Mouse (Mus musculus) erythroblast, adult 5-6 weeks (primary cell): ENCODE results near the gene Rpl10a. TPM values are rescaled to one million over a fixed set of nuclear protein-coding genes. Genes with fewer than 3 reads are reported as not detected.
"Not testable (repeated sequence)": the region's sequence is repeated elsewhere in the genome, so short reads cannot be mapped to it uniquely, and the experiment has no call there.

ENCODE experiments used
- ATAC-seq: replicated peaks from 2 replicates; pipeline ENCODE4 v1.8.0; 2016; ENCODE audit warnings: moderate number of reproducible peaks, mild to moderate bottlenecking, moderate TSS enrichment, inconsistent platforms; ENCODE audit not compliant: poor library complexity, low FRiP score, severe bottlenecking
- total RNA-seq, 2 experiments: library from RNA; stranded (forward) in 1 of 2; stranded (reverse) in 1 of 2; fragments of 150-400 nt in 1 of 2; fragments of 200-764, 138-1000 nt in 1 of 2; gene quantifications; 2 replicates each; pipeline versions ENCODE4 v1.2.3 to v1.2.4; 2015 to 2017; ENCODE audit warnings: low replicate concordance in 2 of 2

Rpl10a gene
- total RNA-seq, 2 experiments from 2014 or later, result 92.4 to 515 TPM

- no peak for ATAC-seq
Measured at GRCm38 (mm10) chr17:28350466-28351352, 22.4 kb downstream of the Rpl10a start, which contains the start of gene Tead3. Gene Tead3 (minus strand): TSS chr17:28350817.

DNA sequence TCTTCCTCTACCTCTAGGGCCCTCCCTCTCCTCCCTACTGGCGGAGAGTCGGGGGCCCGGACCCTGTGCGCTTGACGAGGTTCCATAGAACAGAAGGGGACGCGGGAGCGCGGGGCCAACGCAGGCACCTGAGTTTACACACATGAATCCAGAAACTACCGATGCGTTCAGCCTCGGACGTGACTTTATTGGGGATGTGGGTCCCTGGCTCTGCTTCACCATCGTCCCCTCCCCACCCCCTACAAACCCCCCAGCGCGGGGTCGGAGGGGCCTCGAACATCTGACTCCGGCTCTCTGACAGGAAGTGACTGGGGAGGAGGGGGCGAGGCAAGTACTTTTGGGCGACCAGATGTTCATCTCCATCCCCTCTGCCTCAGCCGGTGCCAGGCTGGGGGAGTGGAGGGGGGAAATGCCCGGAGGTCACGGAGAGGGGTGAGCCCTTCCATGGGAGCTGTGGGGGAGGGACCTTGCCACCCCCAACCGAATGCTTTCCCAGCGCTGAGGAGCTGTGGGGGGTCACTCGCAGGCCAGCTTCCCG lies 23.2 kb downstream of the Rpl10a start:
- no peak for ATAC-seq

- no peak for ATAC-seq
Measured at GRCm38 (mm10) chr17:28352018-28352417, 23.7 kb downstream of the Rpl10a start.

DNA sequence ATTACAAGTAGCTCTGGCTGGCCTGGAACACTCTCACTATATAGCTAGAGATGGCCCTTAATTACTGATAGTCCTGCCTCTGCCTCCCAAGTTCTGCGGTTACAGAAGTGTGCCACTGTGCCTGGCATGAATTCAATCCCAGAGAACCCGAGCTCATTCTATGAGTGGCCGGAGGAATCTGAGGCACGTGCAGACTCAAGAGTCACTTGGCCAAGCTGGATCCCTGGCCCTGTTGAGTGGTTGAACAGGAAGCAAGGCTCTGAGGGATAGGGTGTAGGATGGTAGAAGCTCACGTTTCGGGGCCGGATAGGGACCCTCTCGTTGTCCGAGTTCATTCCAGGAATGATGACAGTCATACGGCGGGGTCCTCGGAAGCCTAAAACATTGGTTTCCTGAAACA lies 27.6 kb downstream of the Rpl10a start:
- ATAC-seq, result no peak

DNA sequence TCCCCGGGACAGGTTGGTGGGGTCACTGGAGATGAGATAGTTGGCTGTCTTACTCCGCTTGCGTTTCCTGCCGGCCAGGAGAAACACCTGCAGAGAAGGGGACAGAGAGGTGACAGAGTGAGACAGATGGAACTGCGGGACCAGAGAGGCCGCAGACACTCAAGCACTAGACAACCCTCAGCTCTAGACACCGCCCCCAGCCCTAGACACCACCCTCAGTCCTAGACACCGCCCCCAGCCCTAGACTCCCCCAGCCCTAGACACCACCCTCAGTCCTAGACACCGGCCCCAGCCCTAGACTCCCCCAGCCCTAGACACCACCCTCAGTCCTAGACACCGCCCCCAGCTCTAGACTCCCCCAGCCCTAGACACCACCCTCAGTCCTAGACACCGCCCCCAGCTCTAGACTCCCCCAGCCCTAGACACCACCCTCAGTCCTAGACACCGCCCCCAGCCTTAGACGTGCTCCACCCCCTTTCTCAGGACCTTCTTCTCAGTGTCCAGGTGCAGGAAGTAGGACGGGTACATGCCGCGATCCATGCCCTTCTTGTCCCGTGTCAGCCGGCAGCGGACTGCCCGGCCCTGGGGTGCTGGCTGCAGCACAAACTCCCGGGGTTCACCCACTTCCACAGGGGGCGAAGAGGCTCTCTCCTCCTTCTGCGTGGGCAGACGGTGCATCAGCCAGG lies 30.4 kb downstream of the Rpl10a start:
- ATAC-seq, result not testable (repeated sequence)

DNA sequence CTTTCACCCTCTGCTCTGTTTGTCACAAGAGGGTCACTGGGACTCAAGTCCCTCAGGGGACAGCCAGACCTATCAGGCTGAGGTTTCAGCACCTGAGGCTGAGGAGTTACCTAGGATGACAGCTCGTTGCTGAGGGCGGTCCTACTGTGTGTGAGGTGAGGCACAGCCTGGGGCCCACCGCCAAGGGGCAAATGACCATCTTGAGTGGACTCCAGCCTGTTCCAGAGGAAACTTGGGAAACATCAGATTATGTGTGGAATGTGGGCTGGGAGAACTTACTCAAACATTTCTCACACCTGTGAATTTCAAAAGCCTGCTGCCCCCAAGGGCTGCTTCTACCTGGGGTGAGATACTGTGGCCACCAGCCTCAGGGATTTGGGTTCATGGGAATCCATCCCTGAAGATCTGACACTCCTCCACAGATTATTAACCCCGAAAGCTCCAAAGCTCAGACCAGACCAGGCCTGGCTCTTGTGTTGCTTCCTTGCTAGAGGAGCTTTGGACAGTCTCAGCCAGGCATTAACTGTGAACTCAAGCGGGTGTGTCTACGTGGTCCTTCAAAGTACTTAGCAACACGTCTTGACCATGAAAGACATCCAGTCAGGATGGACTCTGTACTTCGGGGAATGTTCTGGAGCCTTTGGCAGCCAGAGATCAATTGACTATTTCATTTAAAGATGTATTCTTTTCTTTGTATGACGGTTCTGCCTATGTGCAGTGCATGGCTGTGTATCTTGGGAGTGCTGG lies 32.4 kb downstream of the Rpl10a start:
- no peak for ATAC-seq

DNA sequence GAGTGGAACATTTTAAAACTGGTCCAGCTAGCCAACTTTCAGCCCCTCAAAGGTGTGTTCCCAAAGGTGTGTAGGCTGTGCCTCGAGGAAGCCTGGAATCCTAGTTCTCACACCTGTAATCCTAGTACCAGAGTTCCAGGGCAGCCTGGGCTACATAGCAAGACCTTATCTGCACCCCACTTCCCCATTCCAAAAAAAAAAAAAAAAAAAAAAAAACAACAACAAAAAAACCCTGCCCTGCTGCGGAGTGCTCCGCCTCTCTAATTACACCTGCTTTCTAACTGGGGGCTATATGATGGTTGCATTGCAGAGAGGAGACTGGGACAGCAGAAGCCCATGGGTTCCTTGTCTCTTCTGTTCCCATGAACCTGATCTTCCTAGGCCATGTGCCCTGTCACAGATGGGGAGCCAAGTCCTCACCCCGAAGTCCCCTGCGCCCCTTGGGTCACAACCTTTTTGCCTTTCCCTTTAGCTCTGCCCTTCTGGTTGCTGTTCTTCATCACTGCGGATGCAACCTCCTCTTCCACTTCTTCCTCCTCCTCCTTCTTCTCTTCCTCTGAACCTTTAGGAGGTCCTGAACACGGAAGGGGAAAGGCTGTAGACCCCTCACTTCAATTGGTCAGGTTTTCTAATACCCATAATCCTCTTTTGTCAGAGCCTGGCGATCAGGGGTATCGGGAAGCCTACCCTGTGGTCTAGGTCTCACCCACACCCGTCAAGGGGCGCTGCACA lies 33.8 kb downstream of the Rpl10a start:
- no peak for ATAC-seq

GRCm38 (mm10) chr17:28362653-28363292 lies 34.5 kb downstream of the Rpl10a start:
- no peak for ATAC-seq

GRCm38 (mm10) chr17:28363507-28363906 lies 35.2 kb downstream of the Rpl10a start:
- no peak for ATAC-seq

DNA sequence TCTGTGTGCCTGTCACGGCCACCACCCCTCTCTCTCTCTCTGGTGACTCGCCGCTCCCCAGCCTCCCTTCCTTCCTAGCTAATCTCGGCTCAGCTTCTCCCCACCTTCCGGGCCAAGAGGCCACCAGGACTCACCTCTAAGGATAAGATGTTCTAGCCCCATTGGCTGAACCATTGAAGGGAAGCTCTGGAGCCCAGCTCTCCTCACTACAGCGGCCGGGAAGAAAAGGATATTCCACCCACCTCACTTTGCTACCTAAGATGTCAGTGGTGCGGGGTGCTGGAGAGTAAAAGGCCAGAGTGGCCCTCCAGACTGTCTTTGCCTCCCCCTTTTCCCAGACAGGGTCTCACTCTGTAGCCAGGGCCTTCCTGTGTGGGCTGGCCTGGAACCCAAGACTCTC lies 36.9 kb downstream of the Rpl10a start, which contains the start of gene Tulp1:
Gene Tulp1 (minus strand): TSS at position 101 of the 400 bp plus-strand sequence.
- no peak for ATAC-seq

- ATAC-seq, result peak; percentile 84
Measured at GRCm38 (mm10) chr17:28368449-28368848, 40.2 kb downstream of the Rpl10a start.

DNA sequence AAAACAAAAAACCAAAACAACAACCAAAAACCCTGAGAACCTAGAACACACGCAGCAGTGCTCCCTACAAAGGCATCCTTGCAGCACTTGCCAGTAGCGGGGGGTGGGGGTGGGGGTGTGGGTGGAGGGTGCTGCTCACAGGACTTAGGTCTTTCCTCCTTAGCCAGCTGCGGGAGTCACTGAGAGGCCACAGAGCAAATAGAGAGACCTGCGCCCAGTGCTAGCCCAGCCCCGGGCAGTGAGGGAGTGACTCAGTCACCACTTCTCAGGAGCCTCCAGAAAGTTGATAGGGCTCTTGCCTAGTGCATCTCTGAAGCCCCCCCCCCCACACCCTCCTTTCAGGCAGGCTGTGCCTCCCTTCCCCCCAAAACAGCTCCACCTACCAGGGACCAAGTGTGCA lies 40.8 kb downstream of the Rpl10a start:
- no peak for ATAC-seq

DNA sequence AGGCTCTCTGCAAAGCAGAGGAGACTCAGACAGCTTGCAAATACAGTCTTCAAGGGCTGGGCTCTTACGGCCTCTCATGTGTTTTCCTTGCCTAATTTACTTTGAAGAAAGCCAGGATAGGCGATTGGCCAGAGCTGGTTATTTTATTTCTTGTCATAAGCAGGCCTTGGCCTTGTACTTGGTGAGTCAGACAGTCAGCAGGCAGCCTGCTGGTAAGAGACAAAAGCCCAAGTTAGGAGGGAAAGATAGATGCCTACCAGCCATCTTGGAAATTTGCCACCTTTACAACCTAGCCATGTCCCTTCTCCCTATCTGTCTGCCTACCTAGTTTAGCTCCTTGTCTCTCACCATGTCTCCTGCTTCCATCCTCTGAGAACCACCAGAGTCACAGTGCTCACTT lies 43.0 kb downstream of the Rpl10a start:
- no peak for ATAC-seq

- ATAC-seq, result no peak
Measured at GRCm38 (mm10) chr17:28371941-28372340, 43.7 kb downstream of the Rpl10a start.

- peak; percentile 86 for ATAC-seq
Measured at GRCm38 (mm10) chr17:28373821-28374220, 45.5 kb downstream of the Rpl10a start.

GRCm38 (mm10) chr17:28374494-28374893 lies 46.2 kb downstream of the Rpl10a start:
- ATAC-seq, result no peak

- ATAC-seq, result no peak; the same call in 1 of the 2 replicates
Measured at GRCm38 (mm10) chr17:28375592-28376061, 47.4 kb downstream of the Rpl10a start.

DNA sequence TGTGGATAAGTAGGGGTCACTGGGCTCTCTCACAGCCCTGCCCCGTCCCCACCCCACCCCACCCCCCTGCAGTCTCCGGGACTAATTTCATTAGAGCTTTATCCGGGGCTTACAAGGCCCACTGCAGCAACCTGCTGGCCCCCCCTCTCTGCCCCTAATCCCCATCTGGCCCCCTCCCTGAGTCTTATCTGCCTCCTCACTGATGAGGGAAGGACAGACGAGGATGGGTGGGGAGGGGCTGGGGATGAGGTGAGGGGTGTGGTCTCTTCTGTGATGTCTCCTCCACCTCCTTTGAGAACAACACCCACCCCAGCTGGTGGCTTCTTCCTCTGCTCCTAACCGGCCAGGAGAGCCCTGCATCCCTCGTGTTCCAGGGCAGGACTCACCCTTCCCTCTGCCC lies 52.0 kb downstream of the Rpl10a start:
- no peak for ATAC-seq
